Mouse (Mus musculus): ENCODE data around the gene Phtf2. TPM values are rescaled to one million over a fixed set of nuclear protein-coding genes. Genes with fewer than 3 reads are reported as not detected.
"Not testable (repeated sequence)": the region's sequence is repeated elsewhere in the genome, so short reads cannot be mapped to it uniquely, and the experiment has no call there.

Gene Phtf2
- polyA plus RNA-seq, 1 experiment from 2014 or later: 3.2 TPM

GRCm38 (mm10) chr5:20791793-20792554 lies 90.0 kb downstream of the Phtf2 start:
- TF ChIP-seq CTCF (IDR thresholded peaks at IDR 0.05; ENCODE audit: low read depth) (no peak), EP300 (IDR thresholded peaks at IDR 0.05; ENCODE audit: low read depth) (no peak)
- peak; percentile 88 for ATAC-seq
- Histone ChIP-seq H3K36me3 (replicated peaks; ENCODE audit: insufficient read depth, low read length) (peaks cover 9% of the 10 kb centered on the region; the same call in 1 of the 2 replicates), H3K4me3 (ENCODE audit: low read depth, low read length) (no peak overlapping the region), H3K4me2 (ENCODE audit: low read depth, low read length) (no peak overlapping the region), H3K9ac (replicated peaks) (no peak overlapping the region), H3K4me1 (ENCODE audit: insufficient read depth) (no peaks in the 10 kb centered on the region), H3K9me3 (ENCODE audit: low read length) (no peaks in the 10 kb centered on the region), H3K27ac (ENCODE audit: low read depth) (no peak overlapping the region), H3K27me3 (ENCODE audit: insufficient read depth, low read length) (no peaks in the 10 kb centered on the region)
- 63% methylated on average over 10 of the region's 10 CpGs for WGBS (ENCODE audit: insufficient replicate concordance)
- DNase-seq: peak; percentile 17

DNA sequence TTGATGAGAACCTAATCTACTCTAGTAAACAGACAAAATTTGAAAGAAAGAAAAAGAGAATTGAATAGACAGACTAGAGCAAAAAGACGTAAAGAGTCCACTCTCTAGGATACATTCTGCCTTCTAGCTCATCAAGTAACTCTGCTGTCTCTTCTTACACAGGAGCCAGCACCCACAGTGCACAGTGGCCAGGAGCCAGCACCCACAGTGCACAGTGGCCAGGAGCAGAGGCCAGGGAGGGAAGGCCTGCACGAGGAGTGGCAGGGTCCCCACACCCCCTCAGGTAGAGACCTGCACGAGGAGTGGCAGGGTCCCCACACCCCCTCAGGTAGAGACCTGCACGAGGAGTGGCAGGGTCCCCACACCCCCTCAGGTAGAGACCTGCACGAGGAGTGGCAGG lies 95.5 kb downstream of the Phtf2 start:
- H3K9me3 ChIP-seq (ENCODE audit: low read length); H3K4me2 ChIP-seq (ENCODE audit: low read depth, low read length); DNase-seq; H3K27ac ChIP-seq (ENCODE audit: low read depth); H3K4me3 ChIP-seq (ENCODE audit: low read depth, low read length); H3K9ac ChIP-seq (replicated peaks); H3K36me3 ChIP-seq (replicated peaks; ENCODE audit: insufficient read depth, low read length); ATAC-seq; H3K27me3 ChIP-seq (ENCODE audit: insufficient read depth, low read length); H3K4me1 ChIP-seq (ENCODE audit: insufficient read depth): not testable (repeated sequence)
- 90% methylated on average over 3 of the region's 5 CpGs for WGBS (ENCODE audit: insufficient replicate concordance)

DNA sequence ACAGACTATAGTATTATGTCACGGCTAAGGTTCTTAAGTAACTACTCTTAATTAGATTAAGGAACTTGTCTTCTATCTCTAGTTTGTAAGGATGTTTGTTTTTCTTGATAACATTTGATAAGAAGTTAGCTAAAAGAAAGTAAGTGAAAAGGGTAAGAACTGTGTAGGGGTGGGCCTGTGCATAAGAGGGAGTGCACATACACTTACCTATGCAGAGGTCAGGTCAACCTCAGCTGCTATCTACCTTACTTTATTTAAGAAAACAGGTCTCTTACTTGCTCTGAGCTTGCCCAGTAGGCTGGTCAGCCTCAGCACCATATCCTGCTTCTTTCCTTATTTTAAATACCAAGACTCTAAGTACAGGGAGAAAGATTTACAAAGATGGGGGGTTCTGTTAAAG lies 100.8 kb downstream of the Phtf2 start:
- ATAC-seq (no peak), DNase-seq (no peak)
- TF ChIP-seq CTCF (IDR thresholded peaks at IDR 0.05; ENCODE audit: low read depth): no peak
- TF ChIP-seq EP300 (IDR thresholded peaks at IDR 0.05; ENCODE audit: low read depth): no peak
- no peaks in the 10 kb centered on the region for H3K36me3 ChIP-seq (replicated peaks; ENCODE audit: insufficient read depth, low read length)
- H3K27ac ChIP-seq (ENCODE audit: low read depth): no peak overlapping the region
- no peak overlapping the region for H3K4me3 ChIP-seq (ENCODE audit: low read depth, low read length)
- 60% methylated on average over 1 of the region's 1 CpGs for WGBS (ENCODE audit: insufficient replicate concordance)
- no peak overlapping the region for H3K4me2 ChIP-seq (ENCODE audit: low read depth, low read length)
- no peaks in the 10 kb centered on the region for H3K27me3 ChIP-seq (ENCODE audit: insufficient read depth, low read length)
- H3K9me3 ChIP-seq (ENCODE audit: low read length): no peaks in the 10 kb centered on the region
- no peak overlapping the region for H3K9ac ChIP-seq (replicated peaks)
- no peaks in the 10 kb centered on the region for H3K4me1 ChIP-seq (ENCODE audit: insufficient read depth)

- H3K4me3 ChIP-seq (ENCODE audit: low read depth, low read length): no peak overlapping the region
- no peak overlapping the region for H3K27ac ChIP-seq (ENCODE audit: low read depth)
- no peaks in the 10 kb centered on the region for H3K4me1 ChIP-seq (ENCODE audit: insufficient read depth)
- H3K9ac ChIP-seq (replicated peaks): no peak overlapping the region
- H3K27me3 ChIP-seq (ENCODE audit: insufficient read depth, low read length): no peaks in the 10 kb centered on the region
- 0 out of 2 replicates have a peak, but pooled peaks cover 5% of the 10 kb centered on the region for H3K36me3 ChIP-seq (replicated peaks; ENCODE audit: insufficient read depth, low read length)
- no peaks in the 10 kb centered on the region for H3K9me3 ChIP-seq (ENCODE audit: low read length)
- WGBS (ENCODE audit: insufficient replicate concordance): 65% methylated on average over 2 of the region's 2 CpGs
- no peak overlapping the region for H3K4me2 ChIP-seq (ENCODE audit: low read depth, low read length)
- no peak for TF ChIP-seq CTCF (IDR thresholded peaks at IDR 0.05; ENCODE audit: low read depth)
- TF ChIP-seq EP300 (IDR thresholded peaks at IDR 0.05; ENCODE audit: low read depth): no peak
- DNase-seq (no peak), ATAC-seq (no peak)
Measured at GRCm38 (mm10) chr5:20779191-20779590, 102.7 kb downstream of the Phtf2 start.

DNA sequence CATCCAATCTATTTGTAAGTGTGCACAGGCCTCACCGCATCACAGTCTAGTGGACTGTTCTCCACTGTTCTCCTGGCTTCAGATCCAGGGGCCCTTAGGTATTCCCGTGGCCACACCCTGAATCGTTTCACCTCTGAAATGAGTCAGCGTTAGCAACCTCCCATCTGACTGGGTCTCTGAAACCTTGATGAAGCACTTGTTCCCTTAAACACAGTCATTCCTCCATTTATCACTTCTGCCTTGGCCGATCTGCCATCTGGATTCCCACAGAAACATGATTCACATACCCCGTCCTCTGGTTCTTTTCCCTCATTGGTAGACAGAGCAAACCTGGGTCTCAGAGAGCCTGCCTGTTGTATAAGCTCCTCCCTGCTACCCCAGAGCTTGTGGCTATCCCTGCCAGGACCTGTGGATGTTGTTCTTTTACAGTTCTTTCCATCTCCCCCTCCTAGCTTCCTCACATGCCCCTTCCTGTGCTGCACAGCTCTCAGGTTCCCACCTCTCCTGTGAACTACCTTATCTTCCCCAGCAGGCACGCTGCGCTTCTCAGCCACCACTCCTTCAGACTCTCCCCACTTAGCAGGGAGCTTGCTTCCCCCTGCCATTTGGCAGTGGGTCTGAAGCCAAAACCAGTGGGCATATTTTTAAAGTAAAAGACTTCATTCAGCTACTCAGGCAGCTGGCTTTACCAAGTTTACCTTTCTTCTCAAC lies 103.5 kb downstream of the Phtf2 start:
- Histone ChIP-seq H3K4me3 (ENCODE audit: low read depth, low read length) (no peak overlapping the region), H3K36me3 (replicated peaks; ENCODE audit: insufficient read depth, low read length) (0 out of 2 replicates have a peak, but pooled peaks cover 5% of the 10 kb centered on the region), H3K9me3 (ENCODE audit: low read length) (no peaks in the 10 kb centered on the region), H3K9ac (replicated peaks) (no peak overlapping the region), H3K4me1 (ENCODE audit: insufficient read depth) (no peaks in the 10 kb centered on the region), H3K27me3 (ENCODE audit: insufficient read depth, low read length) (no peaks in the 10 kb centered on the region), H3K27ac (ENCODE audit: low read depth) (no peak overlapping the region), H3K4me2 (ENCODE audit: low read depth, low read length) (no peak overlapping the region)
- ATAC-seq (no peak), DNase-seq (no peak)
- 67% methylated on average over 8 of the region's 8 CpGs for WGBS (ENCODE audit: insufficient replicate concordance)
- TF ChIP-seq EP300 (IDR thresholded peaks at IDR 0.05; ENCODE audit: low read depth): no peak
- no peak for TF ChIP-seq CTCF (IDR thresholded peaks at IDR 0.05; ENCODE audit: low read depth)

DNA sequence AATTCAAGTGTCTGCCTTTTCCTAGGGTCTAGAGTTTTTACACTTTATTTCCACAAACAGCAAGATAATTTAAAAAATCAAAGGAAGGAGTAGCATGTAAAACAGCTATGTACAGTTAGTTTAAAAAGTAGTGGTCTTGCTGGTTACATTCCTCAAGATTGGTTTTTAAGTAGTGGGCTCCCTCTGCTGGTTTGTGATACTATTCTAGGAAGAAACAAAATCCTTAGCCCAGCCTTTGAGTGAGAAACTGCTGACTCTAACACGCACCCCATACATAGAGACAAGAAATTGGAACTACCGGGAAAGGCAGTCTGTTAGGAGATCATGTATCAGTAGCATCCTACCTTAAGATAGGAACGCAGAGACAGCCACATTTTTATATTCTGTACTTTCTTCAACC lies 108.6 kb downstream of the Phtf2 start:
- Histone ChIP-seq H3K4me1 (ENCODE audit: insufficient read depth) (no peaks in the 10 kb centered on the region), H3K4me2 (ENCODE audit: low read depth, low read length) (no peak overlapping the region), H3K9ac (replicated peaks) (no peak overlapping the region), H3K36me3 (replicated peaks; ENCODE audit: insufficient read depth, low read length) (0 out of 2 replicates have a peak, but pooled peaks cover 8% of the 10 kb centered on the region), H3K27ac (ENCODE audit: low read depth) (no peak overlapping the region), H3K27me3 (ENCODE audit: insufficient read depth, low read length) (no peaks in the 10 kb centered on the region), H3K4me3 (ENCODE audit: low read depth, low read length) (no peak overlapping the region), H3K9me3 (ENCODE audit: low read length) (no peaks in the 10 kb centered on the region)
- WGBS (ENCODE audit: insufficient replicate concordance): 71% methylated on average over 3 of the region's 3 CpGs
- no peak for ATAC-seq
- no peak for TF ChIP-seq EP300 (IDR thresholded peaks at IDR 0.05; ENCODE audit: low read depth)
- peak; percentile 51 for TF ChIP-seq CTCF (IDR thresholded peaks at IDR 0.05; ENCODE audit: low read depth)
- no peak for DNase-seq
